Mouse (Mus musculus) small intestine, adult 2 months (tissue): ENCODE data around the gene Gm6525.

Experiments
- CTCF ChIP-seq: fragments of 200-500 bp; IDR thresholded peaks from 2 replicates; pipeline ENCODE4 v1.5.1; 2012; ENCODE audit warnings: low read depth, mild to moderate bottlenecking, control low read depth, inconsistent platforms, low read length, moderate library complexity, mixed read lengths; ENCODE audit not compliant: insufficient replicate concordance, insufficient read length; ENCODE audit errors: extremely low read depth
- POLR2A ChIP-seq: fragments of 200-500 bp; IDR thresholded peaks from 2 replicates; pipeline ENCODE4 v1.6.1; 2012; ENCODE audit warnings: low read depth, mild to moderate bottlenecking, control low read depth, inconsistent platforms, low read length, moderate library complexity

DNA sequence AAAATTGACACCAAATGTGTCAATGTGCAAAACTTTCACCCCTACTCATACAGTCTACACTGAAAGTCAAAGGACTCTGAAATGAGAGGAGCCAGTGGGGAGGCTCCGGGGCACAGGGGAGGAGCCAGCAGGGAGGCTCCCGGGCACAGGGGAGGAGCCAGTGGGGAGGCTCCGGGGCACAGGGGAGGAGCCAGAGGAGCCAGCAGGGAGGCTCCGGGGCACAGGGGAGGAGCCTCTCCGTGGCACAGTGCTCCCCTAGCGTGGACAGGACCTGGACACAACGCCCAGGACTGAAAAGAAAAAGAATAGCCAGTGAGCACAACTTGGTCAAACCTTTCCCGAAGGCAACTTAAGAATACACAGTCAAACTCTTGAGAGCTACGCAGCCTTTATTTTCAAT lies 38.5 kb upstream of the Gm6525 start:
- no peak for TF ChIP-seq POLR2A
- no peak for TF ChIP-seq CTCF
